Mouse (Mus musculus) liver, embryonic 14.5 days (tissue): ENCODE measurements around the gene Gm9970. TPM values are rescaled to one million over a fixed set of nuclear protein-coding genes. Genes with fewer than 3 reads are reported as not detected.

Experiments
- ATAC-seq: fragments of 200-750 bp; cut with Nextera tagmentation; 2 replicates; pipeline ENCODE4 v1.8.0; 2017; ENCODE audit warnings: moderate number of reproducible peaks, mild to moderate bottlenecking, moderate library complexity; ENCODE audit not compliant: insufficient read depth
- DNase-seq, 3 experiments: peaks; one replicate each; pipeline ENCODE4 v3.0.0-alpha.2; 2012 to 2013; ENCODE audit warnings: low read depth in 3 of 3, low spot score in 3 of 3
- H3K27ac ChIP-seq: fragments of 300-500 bp; sonication (generic); 2 replicates; pipeline ENCODE4 v1.5.1; 2014; ENCODE audit warnings: moderate library complexity, mild to moderate bottlenecking, control low read depth, inconsistent platforms
- H3K27me3 ChIP-seq: fragments of 300-500 bp; sonication (generic); 2 replicates; pipeline ENCODE4 v1.6.1; 2014; ENCODE audit warnings: mild to moderate bottlenecking, low read length, moderate library complexity; ENCODE audit not compliant: control insufficient read depth, insufficient read depth
- H3K36me3 ChIP-seq: fragments of 300-500 bp; sonication (generic); replicated peaks from 2 replicates; pipeline ENCODE4 v1.6.1; 2014; ENCODE audit warnings: low read depth; ENCODE audit not compliant: control insufficient read depth, insufficient read depth
- H3K4me1 ChIP-seq, 2 experiments: fragments of 200-500 bp in 1 of 2; fragments of 300-500 bp in 1 of 2; sonication (generic) in 1 of 2; replicated peaks; 2 replicates each; pipeline ENCODE4 v1.6.1; 2012 to 2014; ENCODE audit warnings: antibody characterized with exemption in 1 of 2, inconsistent platforms in 1 of 2, low read length in 1 of 2; ENCODE audit not compliant: control insufficient read depth in 2 of 2, insufficient read depth in 2 of 2
- H3K4me2 ChIP-seq: fragments of 300-500 bp; sonication (generic); 2 replicates; pipeline ENCODE4 v1.6.1; 2014; ENCODE audit warnings: low read depth, mild to moderate bottlenecking, control low read depth, moderate library complexity
- H3K4me3 ChIP-seq, 2 experiments: fragments of 200-500 bp in 1 of 2; fragments of 300-500 bp in 1 of 2; sonication (generic) in 1 of 2; 2 replicates each; pipeline ENCODE4 v1.5.1; 2012 to 2014; ENCODE audit warnings: low read depth in 2 of 2, low read length in 2 of 2, mild to moderate bottlenecking in 2 of 2, control low read depth in 1 of 2, inconsistent platforms in 1 of 2, moderate library complexity in 1 of 2; ENCODE audit not compliant: insufficient read depth in 1 of 2
- H3K9ac ChIP-seq: fragments of 300-500 bp; sonication (generic); replicated peaks from 2 replicates; pipeline ENCODE4 v1.6.1; 2014; ENCODE audit warnings: mild to moderate bottlenecking, control low read depth, moderate library complexity
- H3K9me3 ChIP-seq: fragments of 300-500 bp; sonication (generic); 2 replicates; pipeline ENCODE4 v1.6.1; 2016; ENCODE audit warnings: low read length, mixed read lengths; ENCODE audit not compliant: control insufficient read depth
- CTCF ChIP-seq: IDR thresholded peaks from 2 replicates; pipeline ENCODE4 v1.5.1; 2016; ENCODE audit warnings: antibody characterized with exemption, low read depth, control low read depth
- EP300 ChIP-seq: IDR thresholded peaks from 2 replicates; pipeline ENCODE4 v1.6.1; 2016; ENCODE audit warnings: antibody characterized with exemption, low read depth
- WGBS: fragments of 180-500 bp; shearing (Covaris S2); extraction: QIAGEN DNeasy Blood & Tissue Kit; methylation state at CpG from one replicate; pipeline ENCODE4 v1.1.7; 2014; ENCODE audit not compliant: insufficient replicate concordance; 5-methylcytosine and 5-hydroxymethylcytosine counted together
- polyA plus RNA-seq, 2 experiments: library from polyadenylated mRNA; depleted of rRNA in 1 of 2; stranded (reverse) in 1 of 2; unstranded in 1 of 2; fragments of >200 nt; fragmentation: Nextera tagmentation in 1 of 2; extraction: Ambion mirVana in 1 of 2; gene quantifications; 2 replicates each; pipeline versions ENCODE4 v1.2.1 to v1.2.3; 2012 to 2014

Gm9970 gene
- polyA plus RNA-seq, 2 experiments: 0.07 to 0.19 TPM

DNA sequence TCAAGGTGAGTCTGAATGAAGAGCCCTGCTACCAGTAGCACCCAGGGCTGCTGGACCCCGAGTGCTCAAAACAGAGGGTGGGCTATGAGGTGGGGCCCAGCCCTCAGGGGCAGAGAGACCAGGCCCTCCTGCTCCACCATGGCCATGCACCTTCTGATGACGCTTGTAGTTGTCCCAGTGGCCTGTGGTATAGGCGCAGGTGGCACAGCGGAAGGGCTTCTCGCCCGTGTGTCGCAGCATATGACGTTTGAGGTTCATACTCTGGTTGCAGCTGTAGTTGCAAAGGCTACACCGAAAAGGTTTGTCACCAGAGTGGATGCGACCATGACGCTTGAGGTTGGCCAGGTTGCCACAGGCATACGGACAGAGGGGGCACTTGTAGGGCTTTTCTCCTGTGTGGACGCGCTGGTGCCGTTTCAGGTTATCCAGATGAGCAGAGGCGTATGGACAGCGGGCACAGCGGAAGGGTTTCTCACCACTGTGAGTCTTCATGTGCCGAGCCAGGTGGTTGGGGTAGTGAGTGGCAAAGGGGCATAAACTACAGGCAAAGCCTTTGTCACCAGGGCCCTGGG, 41.6 kb downstream of the Gm9970 start:
- Histone ChIP-seq H3K27me3 (no peaks in the 10 kb centered on the region), H3K27ac (no peak overlapping the region), H3K4me3 (no peak overlapping the region), H3K4me2 (no peak overlapping the region), H3K9ac (no peak overlapping the region), H3K9me3 (no peaks in the 10 kb centered on the region; the same call in 1 of the 2 replicates), H3K4me1 (peaks cover 2 to 5% of the 10 kb centered on the region in 2 experiments), H3K36me3 (peaks cover 75% of the 10 kb centered on the region)
- ATAC-seq (no peak), DNase-seq (no peak)
- TF ChIP-seq EP300 (no peak), CTCF (no peak)
- WGBS: 85% methylated on average over 19 of the region's 19 CpGs

DNA sequence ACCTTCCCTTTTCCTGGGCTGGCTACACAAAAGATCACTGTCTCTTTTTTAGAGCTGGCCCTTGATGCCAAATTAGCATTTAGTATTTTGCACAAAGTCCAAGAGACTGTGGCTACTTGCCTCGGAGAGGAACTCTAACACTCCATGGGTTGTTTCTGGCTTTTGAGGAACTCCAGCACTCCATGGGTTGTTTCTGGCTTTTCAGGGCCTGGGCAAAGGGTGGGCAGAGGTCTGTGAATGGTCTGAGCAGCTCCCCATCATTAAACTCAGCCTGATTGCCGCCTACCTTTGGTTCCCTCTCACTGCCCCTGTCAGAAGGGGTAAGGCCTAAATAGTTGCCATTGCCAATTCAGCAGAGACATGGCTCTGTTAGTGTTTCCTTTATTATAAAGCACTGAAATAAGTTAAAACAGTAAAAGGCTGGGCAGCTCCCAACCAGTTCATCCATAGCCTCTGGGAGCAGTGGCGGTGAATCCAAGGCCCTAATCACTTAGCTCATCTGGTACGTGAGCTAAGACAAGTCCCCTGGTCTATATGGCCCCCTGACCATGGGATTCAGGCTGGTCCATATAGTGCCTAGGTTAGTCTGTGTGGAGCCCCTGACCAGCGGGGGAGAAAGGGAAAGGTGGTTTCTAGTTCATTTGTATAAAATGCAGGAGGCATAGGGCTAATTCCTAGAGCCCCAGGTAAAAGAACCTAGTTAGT, 42.3 kb downstream of the Gm9970 start:
- Histone ChIP-seq H3K4me1 (peaks cover 2 to 11% of the 10 kb centered on the region in 2 experiments), H3K27me3 (no peaks in the 10 kb centered on the region), H3K27ac (no peak overlapping the region), H3K4me3 (no peak overlapping the region), H3K4me2 (no peak overlapping the region), H3K9me3 (no peaks in the 10 kb centered on the region; the same call in 1 of the 2 replicates), H3K36me3 (peaks cover 69% of the 10 kb centered on the region), H3K9ac (no peak overlapping the region)
- 80% methylated on average over 5 of the region's 5 CpGs for WGBS
- DNase-seq: no peak
- no peak for ATAC-seq
- TF ChIP-seq EP300 (no peak), CTCF (no peak)

DNA sequence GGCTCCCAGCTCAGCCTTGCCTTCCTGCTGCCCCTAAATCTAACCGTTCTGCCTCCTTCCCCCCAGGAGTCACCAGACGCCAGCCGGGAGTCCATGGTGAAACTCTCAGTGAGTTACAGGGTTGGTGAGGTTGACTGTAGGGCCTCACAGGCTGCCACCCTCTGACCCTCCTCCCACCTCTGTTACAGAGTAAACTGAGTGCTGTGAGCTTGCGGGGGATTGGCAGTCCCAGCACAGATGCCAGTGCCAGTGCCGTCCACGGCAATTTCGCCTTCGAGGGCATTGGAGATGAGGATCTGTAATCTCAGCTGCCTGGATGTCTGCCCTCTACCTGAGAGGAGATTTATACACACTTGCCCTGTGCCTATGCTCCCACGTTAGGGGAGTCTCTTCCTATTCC, 42.9 kb downstream of the Gm9970 start:
- peaks cover 63% of the 10 kb centered on the region for H3K36me3 ChIP-seq
- no peak for DNase-seq
- WGBS: 79% methylated on average over 9 of the region's 9 CpGs

DNA sequence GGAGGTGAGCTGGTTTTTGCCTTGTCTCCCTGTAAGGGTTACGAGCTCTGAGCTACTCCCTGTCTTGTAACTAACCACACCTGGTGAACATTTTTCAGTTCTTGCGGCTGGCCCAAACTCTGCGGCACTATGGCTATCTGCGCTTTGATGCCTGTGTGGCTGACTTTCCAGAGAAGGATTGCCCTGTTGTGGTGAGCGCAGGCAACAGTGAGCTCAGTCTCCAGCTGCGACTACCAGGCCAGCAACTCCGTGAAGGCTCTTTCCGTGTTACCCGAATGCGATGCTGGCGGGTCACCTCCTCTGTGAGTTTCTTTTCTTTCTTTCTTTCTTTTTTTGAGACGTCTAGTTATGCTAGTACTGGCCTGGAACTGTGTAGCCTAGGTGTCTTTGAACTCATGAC, 44.0 kb downstream of the Gm9970 start:
- H3K4me3 ChIP-seq: no peak overlapping the region
- H3K9ac ChIP-seq: no peak overlapping the region
- ATAC-seq (no peak), DNase-seq (no peak)
- peaks cover 2 to 11% of the 10 kb centered on the region in 2 experiments for H3K4me1 ChIP-seq
- H3K4me2 ChIP-seq: no peak overlapping the region
- WGBS: 90% methylated on average over 12 of the region's 12 CpGs
- no peak overlapping the region for H3K27ac ChIP-seq
- peaks cover 56% of the 10 kb centered on the region for H3K36me3 ChIP-seq
- TF ChIP-seq CTCF (no peak), EP300 (no peak)
- no peaks in the 10 kb centered on the region; the same call in 1 of the 2 replicates for H3K9me3 ChIP-seq
- H3K27me3 ChIP-seq: no peaks in the 10 kb centered on the region

More for the DNA sequence above, 42.9 kb downstream of the Gm9970 start:
- Histone ChIP-seq H3K4me2 (no peak overlapping the region), H3K27me3 (no peaks in the 10 kb centered on the region), H3K4me3 (no peak overlapping the region), H3K4me1 (peaks cover 2 to 11% of the 10 kb centered on the region in 2 experiments), H3K9me3 (no peaks in the 10 kb centered on the region; the same call in 1 of the 2 replicates), H3K27ac (no peak overlapping the region), H3K9ac (no peak overlapping the region)
- TF ChIP-seq CTCF (no peak), EP300 (no peak)
- ATAC-seq: no peak

DNA sequence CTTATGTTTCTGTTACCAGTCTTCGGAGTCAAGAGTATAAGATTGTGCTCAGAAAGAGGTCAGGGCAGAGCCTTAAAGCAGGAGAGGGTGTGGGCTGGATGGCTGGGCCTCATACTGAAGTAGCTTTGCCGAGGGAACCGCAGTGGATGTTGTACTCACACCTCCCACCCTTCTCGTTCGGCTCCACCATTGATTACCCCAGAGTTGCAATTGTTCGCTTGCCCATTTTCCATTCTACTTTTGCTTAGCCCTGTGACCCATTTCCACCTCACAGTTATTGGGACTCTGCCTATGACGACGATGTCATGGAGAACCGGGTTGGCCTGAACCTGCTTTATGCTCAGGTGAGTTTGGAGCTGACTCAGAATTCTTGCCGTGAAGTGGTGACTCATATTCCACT, 44.8 kb downstream of the Gm9970 start:
- 88% methylated on average over 10 of the region's 10 CpGs for WGBS
- Histone ChIP-seq H3K4me3 (no peak overlapping the region), H3K4me2 (no peak overlapping the region), H3K4me1 (peaks cover 5 to 11% of the 10 kb centered on the region in 2 experiments), H3K27ac (no peak overlapping the region), H3K36me3 (peaks cover 56% of the 10 kb centered on the region), H3K27me3 (no peaks in the 10 kb centered on the region), H3K9ac (no peak overlapping the region), H3K9me3 (no peaks in the 10 kb centered on the region; the same call in 1 of the 2 replicates)
- DNase-seq (no peak), ATAC-seq (no peak)
- TF ChIP-seq CTCF (no peak), EP300 (no peak)
